Mouse (Mus musculus): ENCODE results near the gene Blmh. TPM values are rescaled to one million over a fixed set of nuclear protein-coding genes. Genes with fewer than 3 reads are reported as not detected.

Gene Blmh
- total RNA-seq, 2 experiments from 2014 or later = 12.7 to 26.6 TPM

Other genes starting within 250 kb of the Blmh start
- gene Trarg1, start 245.0 kb upstream of the Blmh start, total RNA-seq (2015; ENCODE audit: low replicate concordance) = not detected in 2 replicates
- not detected in 2 replicates for gene Trarg1, start 245.0 kb upstream of the Blmh start, total RNA-seq (2017; ENCODE audit: low replicate concordance)
- 8.5 and 10.4 TPM in 2 replicates for gene Gosr1, start 161.2 kb upstream of the Blmh start, total RNA-seq (2015; ENCODE audit: low replicate concordance)
- 16.0 and 20.4 TPM in 2 replicates for gene Gosr1, start 161.2 kb upstream of the Blmh start, total RNA-seq (2017; ENCODE audit: low replicate concordance)
- gene Cpd, start 77.8 kb upstream of the Blmh start, total RNA-seq (2015; ENCODE audit: low replicate concordance) = 13.4 and 19.6 TPM in 2 replicates
- 7.8 and 8.6 TPM in 2 replicates for gene Cpd, start 77.8 kb upstream of the Blmh start, total RNA-seq (2017; ENCODE audit: low replicate concordance)
- gene Tmigd1, start 22.6 kb upstream of the Blmh start, total RNA-seq (2015; ENCODE audit: low replicate concordance) = not detected in 2 replicates
- gene Tmigd1, start 22.6 kb upstream of the Blmh start, total RNA-seq (2017; ENCODE audit: low replicate concordance) = not detected in 2 replicates
- gene Slc6a4, start 73.8 kb downstream of the Blmh start, total RNA-seq (2015; ENCODE audit: low replicate concordance) = not detected in 2 replicates
- gene Slc6a4, start 73.8 kb downstream of the Blmh start, total RNA-seq (2017; ENCODE audit: low replicate concordance) = not detected in 2 replicates
- gene Nsrp1, start 153.6 kb downstream of the Blmh start, total RNA-seq (2015; ENCODE audit: low replicate concordance) = 7.9 and 16.1 TPM in 2 replicates
- gene Nsrp1, start 153.6 kb downstream of the Blmh start, total RNA-seq (2017; ENCODE audit: low replicate concordance) = 1.9 and 7.2 TPM in 2 replicates

Data from erythroblast, adult 5-6 weeks (primary cell).